In the genomic region with DNA sequence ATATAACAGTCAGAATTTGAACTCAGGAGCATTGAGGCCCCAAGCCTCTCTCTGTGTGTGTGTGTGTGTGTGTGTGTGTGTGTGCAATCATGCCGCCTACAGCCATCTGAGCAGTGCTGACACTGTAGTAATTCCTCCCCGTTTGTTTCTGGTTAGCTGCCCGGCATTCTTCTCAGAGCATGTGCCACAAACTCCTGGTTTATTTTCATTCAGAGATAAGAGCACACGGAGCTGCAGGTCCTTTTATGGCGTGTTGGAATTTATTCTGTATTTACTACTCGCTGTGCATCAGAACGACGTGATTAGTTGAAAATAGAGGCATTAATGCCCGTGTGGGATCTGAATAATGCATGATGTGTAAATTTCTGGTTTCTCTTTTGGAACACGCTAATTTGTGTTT, we compare ENCODE assay signal across 14 mouse cellular contexts. TPM values are rescaled to one million over a fixed set of nuclear protein-coding genes. Genes with fewer than 3 reads are reported as not detected.
DNase-seq lines count a peak whose midpoint lies in the region; ATAC-seq and TF ChIP-seq lines count a peak whose summit lies in the region.
"Had no signal": no experiment of that assay in that cellular context is flagged by ENCODE, and none has a peak within 500 bp of the region (broad histone marks: within the 10 kb centered on the region; RNA-seq: fewer than 3 reads in every experiment).

No protein-coding gene starts in this region.

- no peak overlapping the region for H3K4me3 ChIP-seq in forebrain, embryonic 14.5 days (ENCODE audit: low read depth, low read length)
- H3K4me3 ChIP-seq in forebrain, embryonic 11.5 days (ENCODE audit: low read depth, low read length) = no peak overlapping the region
- no peak overlapping the region for H3K4me3 ChIP-seq in liver, postnatal 0 days (ENCODE audit: low read depth, low read length)
- H3K4me3 ChIP-seq in liver, embryonic 11.5 days (ENCODE audit: low read depth, low read length) = no peak overlapping the region
- H3K4me3 ChIP-seq in heart, embryonic 16.5 days (ENCODE audit: low read length) = no peak overlapping the region
- H3K4me3 ChIP-seq in midbrain, postnatal 0 days (ENCODE audit: low read depth, low read length) = no peak overlapping the region
- H3K4me3 ChIP-seq: limb, embryonic 12.5 days had no signal

- no peak overlapping the region for H3K27ac ChIP-seq in forebrain, embryonic 14.5 days (ENCODE audit: low read depth, low read length)
- no peak overlapping the region for H3K27ac ChIP-seq in forebrain, embryonic 11.5 days (ENCODE audit: low read depth, low read length)
- H3K27ac ChIP-seq in liver, postnatal 0 days (ENCODE audit: low read depth) = peak overlapping the region; percentile 76
- no peak overlapping the region for H3K27ac ChIP-seq in liver, embryonic 11.5 days (ENCODE audit: low read depth, low read length)
- peak overlapping the region; percentile 99 for H3K27ac ChIP-seq in heart, embryonic 16.5 days (ENCODE audit: low read length)
- no peak overlapping the region for H3K27ac ChIP-seq in midbrain, postnatal 0 days (ENCODE audit: low read depth, low read length)
- H3K27ac ChIP-seq: limb, embryonic 12.5 days; macrophage had no signal

- TF ChIP-seq CTCF in liver, postnatal 0 days (IDR thresholded peaks at IDR 0.05; ENCODE audit: low read depth) = no peak
- TF ChIP-seq CTCF in midbrain, postnatal 0 days (IDR thresholded peaks at IDR 0.05) = no peak

- H3K36me3 ChIP-seq in forebrain, embryonic 14.5 days (ENCODE audit: control insufficient read depth, insufficient read depth, low read length) = no peaks in the 10 kb centered on the region
- H3K36me3 ChIP-seq in forebrain, embryonic 11.5 days (ENCODE audit: control insufficient read depth, insufficient read depth, low read length) = no peaks in the 10 kb centered on the region
- no peaks in the 10 kb centered on the region for H3K36me3 ChIP-seq in liver, postnatal 0 days (replicated peaks; ENCODE audit: insufficient read depth, low read length)
- H3K36me3 ChIP-seq in liver, embryonic 11.5 days (ENCODE audit: control insufficient read depth, insufficient read depth, low read length) = no peaks in the 10 kb centered on the region
- no peaks in the 10 kb centered on the region for H3K36me3 ChIP-seq in heart, embryonic 16.5 days (ENCODE audit: control insufficient read depth, insufficient read depth)
- no peaks in the 10 kb centered on the region for H3K36me3 ChIP-seq in midbrain, postnatal 0 days (ENCODE audit: insufficient read depth, low read length)
- H3K36me3 ChIP-seq: G1E; limb, embryonic 12.5 days had no signal

- no peak overlapping the region for H3K9ac ChIP-seq in forebrain, embryonic 14.5 days (ENCODE audit: low read length)
- no peak overlapping the region for H3K9ac ChIP-seq in forebrain, embryonic 11.5 days (ENCODE audit: low read length)
- no peak overlapping the region for H3K9ac ChIP-seq in liver, postnatal 0 days (replicated peaks)
- no peak overlapping the region for H3K9ac ChIP-seq in liver, embryonic 11.5 days (ENCODE audit: low read depth, low read length)
- peak overlapping the region; percentile 74 for H3K9ac ChIP-seq in heart, embryonic 16.5 days (ENCODE audit: low read length)
- no peak overlapping the region for H3K9ac ChIP-seq in midbrain, postnatal 0 days (replicated peaks; ENCODE audit: low read length, poor library complexity, severe bottlenecking)
- H3K9ac ChIP-seq: limb, embryonic 12.5 days had no signal

- no peaks in the 10 kb centered on the region for H3K27me3 ChIP-seq in forebrain, embryonic 14.5 days (replicated peaks; ENCODE audit: control insufficient read depth, insufficient read depth, low read length)
- no peaks in the 10 kb centered on the region for H3K27me3 ChIP-seq in forebrain, embryonic 11.5 days (ENCODE audit: control insufficient read depth, insufficient read depth, low read length)
- H3K27me3 ChIP-seq in liver, postnatal 0 days (ENCODE audit: insufficient read depth, low read length) = no peaks in the 10 kb centered on the region
- no peaks in the 10 kb centered on the region for H3K27me3 ChIP-seq in liver, embryonic 11.5 days (replicated peaks; ENCODE audit: control insufficient read depth, insufficient read depth, low read length)
- H3K27me3 ChIP-seq in heart, embryonic 16.5 days (ENCODE audit: control insufficient read depth, insufficient read depth, low read length) = no peaks in the 10 kb centered on the region
- no peaks in the 10 kb centered on the region for H3K27me3 ChIP-seq in midbrain, postnatal 0 days (ENCODE audit: insufficient read depth, low read length)

- no peak for TF ChIP-seq EP300 in liver, postnatal 0 days (IDR thresholded peaks at IDR 0.05; ENCODE audit: low read depth)

- no peaks in the 10 kb centered on the region for H3K4me1 ChIP-seq in forebrain, embryonic 14.5 days (ENCODE audit: control insufficient read depth, insufficient read depth, low read length)
- no peaks in the 10 kb centered on the region for H3K4me1 ChIP-seq in forebrain, embryonic 11.5 days (replicated peaks; ENCODE audit: control insufficient read depth, insufficient read depth, low read length)
- peaks cover 13% of the 10 kb centered on the region for H3K4me1 ChIP-seq in liver, postnatal 0 days (ENCODE audit: insufficient read depth)
- H3K4me1 ChIP-seq in liver, embryonic 11.5 days (replicated peaks; ENCODE audit: control insufficient read depth, insufficient read depth, low read length) = peaks cover 9% of the 10 kb centered on the region
- H3K4me1 ChIP-seq in heart, embryonic 16.5 days (ENCODE audit: control insufficient read depth, insufficient read depth, low read length) = peaks cover 32% of the 10 kb centered on the region
- no peaks in the 10 kb centered on the region for H3K4me1 ChIP-seq in midbrain, postnatal 0 days (ENCODE audit: insufficient read depth, low read length)

- 40% methylated on average over 10 of the region's 10 CpGs for WGBS in forebrain, embryonic 14.5 days
- 80% methylated on average over 10 of the region's 10 CpGs for WGBS in forebrain, embryonic 11.5 days
- 65% methylated on average over 10 of the region's 10 CpGs for WGBS in liver, postnatal 0 days (ENCODE audit: insufficient replicate concordance)
- WGBS in liver, embryonic 11.5 days = 70% methylated on average over 10 of the region's 10 CpGs
- 24% methylated on average over 10 of the region's 10 CpGs for WGBS in heart, embryonic 16.5 days
- WGBS in midbrain, postnatal 0 days = 40% methylated on average over 10 of the region's 10 CpGs

- ATAC-seq in forebrain, embryonic 14.5 days = peak; percentile 37
- ATAC-seq in forebrain, embryonic 11.5 days (replicated peaks; ENCODE audit: low FRiP score) = no peak
- ATAC-seq in liver, postnatal 0 days = no peak
- ATAC-seq in liver, embryonic 11.5 days (replicated peaks; ENCODE audit: low FRiP score) = no peak
- peak; percentile 71 for ATAC-seq in heart, embryonic 16.5 days (replicated peaks; ENCODE audit: extremely low read depth, insufficient read depth, low FRiP score)
- no peak for ATAC-seq in midbrain, postnatal 0 days (ENCODE audit: low FRiP score)

- H3K9me3 ChIP-seq in forebrain, embryonic 14.5 days (replicated peaks; ENCODE audit: control insufficient read depth, low read length) = no peaks in the 10 kb centered on the region
- H3K9me3 ChIP-seq in forebrain, embryonic 11.5 days (ENCODE audit: control insufficient read depth, low read length) = no peaks in the 10 kb centered on the region
- H3K9me3 ChIP-seq in liver, postnatal 0 days (ENCODE audit: low read length) = no peaks in the 10 kb centered on the region
- H3K9me3 ChIP-seq in liver, embryonic 11.5 days (ENCODE audit: control insufficient read depth, low read length) = peaks cover 3% of the 10 kb centered on the region; the same call in 1 of the 2 replicates
- no peaks in the 10 kb centered on the region for H3K9me3 ChIP-seq in heart, embryonic 16.5 days (replicated peaks; ENCODE audit: control insufficient read depth, low read length)
- H3K9me3 ChIP-seq in midbrain, postnatal 0 days (ENCODE audit: low read length) = no peaks in the 10 kb centered on the region
- H3K9me3 ChIP-seq: limb, embryonic 12.5 days had no signal

- no peak overlapping the region for H3K4me2 ChIP-seq in forebrain, embryonic 14.5 days (ENCODE audit: low read length)
- no peak overlapping the region for H3K4me2 ChIP-seq in forebrain, embryonic 11.5 days (ENCODE audit: low read depth, low read length, severe bottlenecking)
- H3K4me2 ChIP-seq in liver, postnatal 0 days (ENCODE audit: low read depth, low read length) = no peak overlapping the region
- no peak overlapping the region for H3K4me2 ChIP-seq in liver, embryonic 11.5 days
- H3K4me2 ChIP-seq in heart, embryonic 16.5 days (ENCODE audit: low read depth, low read length) = peak overlapping the region; percentile 42
- H3K4me2 ChIP-seq in midbrain, postnatal 0 days (ENCODE audit: low read depth, low read length, poor library complexity, severe bottlenecking) = peak overlapping the region; percentile 15; the same call in 1 of the 2 replicates
- H3K4me2 ChIP-seq: limb, embryonic 12.5 days had no signal

- peak; percentile 51 for DNase-seq in forebrain, embryonic 14.5 days (ENCODE audit: low spot score)
- DNase-seq in forebrain, embryonic 11.5 days (ENCODE audit: low spot score) = no peak
- DNase-seq in liver, postnatal 0 days = no peak
- DNase-seq in liver, embryonic 11.5 days (ENCODE audit: low spot score) = no peak
- DNase-seq in midbrain, postnatal 0 days (ENCODE audit: low spot score) = no peak
- DNase-seq in kidney, postnatal 4 days = no peak
- no peak for DNase-seq in kidney, postnatal 14 days
- DNase-seq: cerebellum, adult 8-10 months; kidney, adult 8-10 months; thymus, postnatal 14 days had no signal

RNA-seq across cellular contexts. Expression of a gene that starts 49.6 kb away (rescaled TPM):
- polyA plus RNA-seq in forebrain, embryonic 14.5 days (2014; fragmentation: Nextera tagmentation; extraction: Ambion mirVana) = 142 and 195 TPM in 2 replicates
- polyA plus RNA-seq in forebrain, embryonic 11.5 days (2014; fragmentation: Nextera tagmentation; extraction: Ambion mirVana) = 192 and 220 TPM in 2 replicates
- 19.0 and 29.6 TPM in 2 replicates for polyA plus RNA-seq in liver, postnatal 0 days (2015; fragmentation: Nextera tagmentation; extraction: Ambion mirVana)
- 111 and 116 TPM in 2 replicates for polyA plus RNA-seq in liver, embryonic 11.5 days (2014; fragmentation: Nextera tagmentation; extraction: Ambion mirVana)
- polyA plus RNA-seq in heart, embryonic 16.5 days (2015; fragmentation: Nextera tagmentation; extraction: Ambion mirVana) = 178 and 190 TPM in 2 replicates
- 90.9 and 96.1 TPM in 2 replicates for total RNA-seq in midbrain, postnatal 0 days (2014; rRNA removed)
- polyA plus RNA-seq in midbrain, postnatal 0 days (2015; fragmentation: Nextera tagmentation; extraction: Ambion mirVana) = 71.3 and 79.4 TPM in 2 replicates

Comparison
In these comparisons a context has a peak if more than half of its experiments do, and no peak if none do; other contexts are left out.
1. ATAC-seq: peak in forebrain, embryonic 14.5 days (single experiment) and heart, embryonic 16.5 days (single experiment); none in forebrain, embryonic 11.5 days (single experiment), liver, postnatal 0 days (single experiment), liver, embryonic 11.5 days (single experiment) and midbrain, postnatal 0 days (single experiment).
2. H3K27ac ChIP-seq: peak in liver, postnatal 0 days (single experiment) and heart, embryonic 16.5 days (single experiment); none in forebrain, embryonic 14.5 days (single experiment), forebrain, embryonic 11.5 days (single experiment), liver, embryonic 11.5 days (single experiment) and midbrain, postnatal 0 days (single experiment).
3. H3K4me2 ChIP-seq: peak in heart, embryonic 16.5 days (single experiment) and midbrain, postnatal 0 days (single experiment); none in forebrain, embryonic 14.5 days (single experiment), forebrain, embryonic 11.5 days (single experiment), liver, postnatal 0 days (single experiment) and liver, embryonic 11.5 days (single experiment).